Mouse (Mus musculus) urinary bladder, postnatal 25 days (tissue): ENCODE measurements at regions not wholly inside any gene's neighbourhood (a gene's known extent, or its start where the extent isn't known, plus 50 kb on each side); places are given as distances from the start of the nearest gene placed in this dataset.

ENCODE experiments used
- DNase-seq: peaks from one replicate; pipeline ENCODE4 v3.0.0; 2022; ENCODE audit warnings: low spot score

DNA sequence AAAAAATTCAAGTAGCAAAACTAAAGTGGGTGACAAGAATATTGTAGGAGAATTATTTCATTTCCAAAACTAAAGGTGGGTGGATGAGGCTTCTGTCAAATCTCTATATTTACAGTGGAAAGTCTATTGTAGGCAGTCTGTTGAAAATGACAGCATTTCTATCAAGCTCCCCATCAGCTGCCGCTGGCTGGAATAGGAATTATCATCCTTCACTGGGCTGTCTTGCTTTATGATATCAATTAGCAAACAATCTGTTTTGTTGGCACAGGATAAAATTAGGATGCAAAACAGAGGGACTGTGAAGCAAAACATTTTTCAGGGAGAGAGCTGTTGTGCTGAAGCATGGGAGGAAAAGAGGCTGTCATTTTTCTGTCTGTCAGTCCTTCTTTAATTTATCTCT lies 1249.0 kb downstream of the Hace1 start:
- no peak for DNase-seq

DNA sequence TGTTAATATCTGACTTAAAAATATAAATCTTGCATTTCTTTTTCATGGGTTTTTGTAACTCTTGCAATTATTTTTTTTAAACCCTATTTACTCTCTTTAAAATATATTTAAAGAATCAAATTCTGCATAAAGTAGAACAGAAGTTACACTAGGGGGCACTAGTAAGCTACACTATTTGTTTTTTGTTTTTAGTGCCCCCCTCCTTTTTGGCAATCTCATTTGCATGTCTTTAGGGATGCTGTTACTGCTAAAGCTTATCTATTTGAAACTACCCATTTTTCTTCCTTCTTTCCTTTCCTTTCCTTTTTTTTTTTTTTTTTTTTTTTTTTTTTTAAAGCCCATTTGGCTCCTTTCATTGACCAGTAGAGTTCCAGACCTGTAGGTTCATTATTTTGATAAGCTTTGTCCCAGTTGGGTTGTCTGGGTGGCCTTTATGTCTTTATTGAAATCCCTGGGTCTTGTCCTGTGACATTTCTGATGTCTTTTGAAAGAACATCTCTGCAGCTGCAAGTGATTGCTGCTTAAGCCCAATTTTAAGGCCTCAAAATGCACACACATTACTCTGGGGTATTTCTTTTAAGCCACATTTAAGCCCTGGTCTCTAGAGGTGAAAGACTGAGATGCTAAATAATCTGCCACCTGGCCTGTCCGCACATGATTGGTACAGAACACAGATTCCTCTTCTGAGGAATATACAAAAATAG lies 1249.6 kb downstream of the Hace1 start:
- DNase-seq: no peak

DNA sequence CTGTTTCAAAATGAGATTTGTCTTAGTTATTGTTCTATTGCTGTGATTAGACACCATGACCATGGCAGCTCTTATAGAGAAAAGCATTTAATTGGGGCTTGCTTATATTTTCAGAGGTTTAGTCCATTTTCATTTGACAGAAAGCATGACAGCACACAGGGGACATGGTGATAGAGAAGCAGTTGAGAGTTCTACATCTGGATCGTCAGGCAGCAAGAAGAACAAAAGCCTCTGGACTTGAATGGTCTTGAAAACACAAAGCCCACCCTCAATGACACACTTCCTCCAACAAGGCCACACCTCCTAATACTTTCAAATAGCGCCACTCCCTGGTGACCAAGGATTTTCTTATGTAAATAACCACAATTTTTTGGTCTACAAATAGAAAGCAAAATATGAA lies 1250.5 kb downstream of the Hace1 start:
- no peak for DNase-seq

DNA sequence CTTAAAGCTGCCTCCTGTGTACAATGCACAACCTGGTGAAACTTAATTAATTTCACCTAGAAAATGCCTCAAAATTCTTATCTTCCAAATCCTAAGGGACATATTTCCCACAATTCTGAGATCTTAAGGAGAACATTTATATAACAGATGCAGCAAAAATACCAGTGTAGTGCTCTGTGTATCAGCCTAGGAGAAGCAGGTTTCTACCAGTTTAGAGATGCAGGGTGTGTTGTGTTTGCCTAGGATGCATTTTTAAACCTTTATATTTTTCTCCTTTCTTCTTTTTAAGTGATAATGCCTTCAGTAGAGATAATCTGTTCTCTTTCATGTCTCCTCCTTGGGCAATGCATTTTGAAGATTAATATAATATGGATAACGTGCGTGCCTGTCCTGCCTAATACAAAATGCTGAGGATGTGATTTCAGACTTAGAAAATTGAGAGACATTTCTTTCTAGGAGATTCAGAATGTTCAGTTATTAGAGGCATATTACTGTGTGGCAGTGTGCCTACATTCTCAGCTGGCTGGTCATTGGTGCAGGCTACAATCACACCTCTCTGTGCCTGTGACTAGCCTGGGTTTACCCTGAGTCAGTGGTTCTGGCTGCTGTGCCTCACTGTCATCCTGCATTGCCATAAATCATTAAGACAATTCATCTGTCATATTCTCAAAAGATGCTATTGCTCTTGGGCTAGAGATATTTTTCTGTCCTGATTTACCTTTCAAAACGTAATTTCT lies 1268.1 kb downstream of the Hace1 start:
- DNase-seq: no peak
